Mouse (Mus musculus): Measurements from ENCODE around the gene B830017H08Rik. TPM values are rescaled to one million over a fixed set of nuclear protein-coding genes. Genes with fewer than 3 reads are reported as not detected.
A peak's percentile ranks its signal among the peaks of the same experiment; 100 is the strongest.

B830017H08Rik gene
- total RNA-seq, 1 experiment, result not detected

GRCm38 (mm10) chr16:17796519-17796918 lies 36.4 kb upstream of the B830017H08Rik start:
- DNase-seq (ENCODE audit: low read depth, low spot score), result no peak
- no peaks in the 10 kb centered on the region for H3K9me3 ChIP-seq (ENCODE audit: control insufficient read depth, insufficient read depth, low read depth, low read length)
- no peak overlapping the region for H3K9ac ChIP-seq (ENCODE audit: insufficient read depth, low read depth, low read length, poor library complexity, severe bottlenecking)
- no peak overlapping the region for H3K27ac ChIP-seq (ENCODE audit: insufficient read depth, low read depth, low read length, poor library complexity, severe bottlenecking)
- peaks cover 7% of the 10 kb centered on the region; the same call in 1 of the 2 replicates for H3K36me3 ChIP-seq (ENCODE audit: control insufficient read depth, insufficient read depth, low read length, poor library complexity, severe bottlenecking)
- H3K4me1 ChIP-seq (ENCODE audit: control insufficient read depth in 2 of 2, insufficient read depth in 2 of 2, low read length in 2 of 2, poor library complexity in 1 of 2), result peaks cover 0 to 2% of the 10 kb centered on the region in 2 experiments; a peak in 1 of 4 replicates
- peak overlapping the region in 1 of 2 experiments; percentile 27; a peak in 1 of 4 replicates for H3K4me3 ChIP-seq (ENCODE audit: insufficient read depth in 1 of 2, low read depth in 1 of 2, low read length in 2 of 2, poor library complexity in 1 of 2, severe bottlenecking in 1 of 2)
- in situ Hi-C loops (cut with MboI; ENCODE audit: low sequenced_read_pairs in 2 of 2, unreplicated experiment in 2 of 2), result no loop called here
- TF ChIP-seq HCFC1 (IDR thresholded peaks at IDR 0.05; ENCODE audit: borderline replicate concordance, insufficient read depth, low read length), result no peak

- in situ Hi-C loops (cut with MboI; ENCODE audit: low sequenced_read_pairs in 2 of 2, unreplicated experiment in 2 of 2), result no loop called here
- H3K9ac ChIP-seq (ENCODE audit: insufficient read depth, low read depth, low read length, poor library complexity, severe bottlenecking), result peak within 1 kb of the TSS; percentile 66
- no peaks in the 10 kb centered on the region for H3K9me3 ChIP-seq (ENCODE audit: control insufficient read depth, insufficient read depth, low read depth, low read length)
- peaks cover 5% of the 10 kb centered on the region; the same call in 1 of the 2 replicates for H3K36me3 ChIP-seq (ENCODE audit: control insufficient read depth, insufficient read depth, low read length, poor library complexity, severe bottlenecking)
- DNase-seq (ENCODE audit: low read depth, low spot score), result no peak
- TF ChIP-seq ZNF384 (IDR thresholded peaks at IDR 0.05; ENCODE audit: low read depth, low read length) (no peak), MAFK (IDR thresholded peaks at IDR 0.05; ENCODE audit: insufficient read depth, low read depth, low read length) (no peak), ZC3H11A (IDR thresholded peaks at IDR 0.05; ENCODE audit: borderline replicate concordance, low read depth, low read length) (no peak), HCFC1 (IDR thresholded peaks at IDR 0.05; ENCODE audit: borderline replicate concordance, insufficient read depth, low read length) (no peak), CHD2 (IDR thresholded peaks at IDR 0.05; ENCODE audit: low read depth, low read length) (no peak)
- H3K4me1 ChIP-seq (ENCODE audit: control insufficient read depth in 2 of 2, insufficient read depth in 2 of 2, low read length in 2 of 2, poor library complexity in 1 of 2), result peaks cover 0 to 2% of the 10 kb centered on the region in 2 experiments; a peak in 1 of 4 replicates
- H3K27ac ChIP-seq (ENCODE audit: insufficient read depth, low read depth, low read length, poor library complexity, severe bottlenecking), result no peak within 1 kb of the TSS
- peak within 1 kb of the TSS; percentile 27 to 68; a peak in 3 of 4 replicates for H3K4me3 ChIP-seq (ENCODE audit: insufficient read depth in 1 of 2, low read depth in 1 of 2, low read length in 2 of 2, poor library complexity in 1 of 2, severe bottlenecking in 1 of 2)
These were observed 35.7 kb upstream of the B830017H08Rik start, which contains the start of gene Scarf2 for GRCm38 (mm10) chr16:17796971-17797811. Scarf2 (plus strand) TSS chr16:17797282.

- Histone ChIP-seq H3K36me3 (ENCODE audit: control insufficient read depth, insufficient read depth, low read length, poor library complexity, severe bottlenecking) (no peaks in the 10 kb centered on the region), H3K4me1 (ENCODE audit: control insufficient read depth in 2 of 2, insufficient read depth in 2 of 2, low read length in 2 of 2, poor library complexity in 1 of 2) (peaks cover 0 to 6% of the 10 kb centered on the region in 2 experiments; a peak in 1 of 4 replicates), H3K4me3 (ENCODE audit: insufficient read depth in 1 of 2, low read depth in 1 of 2, low read length in 2 of 2, poor library complexity in 1 of 2, severe bottlenecking in 1 of 2) (peak overlapping the region; percentile 5 to 68; a peak in 2 of 4 replicates), H3K9ac (ENCODE audit: insufficient read depth, low read depth, low read length, poor library complexity, severe bottlenecking) (no peak overlapping the region), H3K9me3 (ENCODE audit: control insufficient read depth, insufficient read depth, low read depth, low read length) (no peaks in the 10 kb centered on the region), H3K27ac (ENCODE audit: insufficient read depth, low read depth, low read length, poor library complexity, severe bottlenecking) (no peak overlapping the region)
- in situ Hi-C loops (cut with MboI; ENCODE audit: low sequenced_read_pairs in 2 of 2, unreplicated experiment in 2 of 2), result no loop called here
- no peak for DNase-seq (ENCODE audit: low read depth, low spot score)
- no peak for TF ChIP-seq ZC3H11A (IDR thresholded peaks at IDR 0.05; ENCODE audit: borderline replicate concordance, low read depth, low read length)
- no peak for TF ChIP-seq HCFC1 (IDR thresholded peaks at IDR 0.05; ENCODE audit: borderline replicate concordance, insufficient read depth, low read length)
- TF ChIP-seq CHD2 (IDR thresholded peaks at IDR 0.05; ENCODE audit: low read depth, low read length), result no peak
These were observed 35.1 kb upstream of the B830017H08Rik start for GRCm38 (mm10) chr16:17797812-17798311.

GRCm38 (mm10) chr16:17798321-17799180 lies 34.4 kb upstream of the B830017H08Rik start:
- TF ChIP-seq ZC3H11A (IDR thresholded peaks at IDR 0.05; ENCODE audit: borderline replicate concordance, low read depth, low read length) (no peak), HCFC1 (IDR thresholded peaks at IDR 0.05; ENCODE audit: borderline replicate concordance, insufficient read depth, low read length) (no peak), MAFK (IDR thresholded peaks at IDR 0.05; ENCODE audit: insufficient read depth, low read depth, low read length) (no peak), ZNF384 (IDR thresholded peaks at IDR 0.05; ENCODE audit: low read depth, low read length) (no peak), CHD2 (IDR thresholded peaks at IDR 0.05; ENCODE audit: low read depth, low read length) (no peak)
- Histone ChIP-seq H3K4me3 (ENCODE audit: insufficient read depth in 1 of 2, low read depth in 1 of 2, low read length in 2 of 2, poor library complexity in 1 of 2, severe bottlenecking in 1 of 2) (peak overlapping the region in 1 of 2 experiments; percentile 68; a peak in 1 of 4 replicates), H3K36me3 (ENCODE audit: control insufficient read depth, insufficient read depth, low read length, poor library complexity, severe bottlenecking) (no peaks in the 10 kb centered on the region), H3K4me1 (ENCODE audit: control insufficient read depth in 2 of 2, insufficient read depth in 2 of 2, low read length in 2 of 2, poor library complexity in 1 of 2) (peaks cover 0 to 11% of the 10 kb centered on the region in 2 experiments; a peak in 1 of 4 replicates), H3K9ac (ENCODE audit: insufficient read depth, low read depth, low read length, poor library complexity, severe bottlenecking) (no peak overlapping the region), H3K27ac (ENCODE audit: insufficient read depth, low read depth, low read length, poor library complexity, severe bottlenecking) (no peak overlapping the region), H3K9me3 (ENCODE audit: control insufficient read depth, insufficient read depth, low read depth, low read length) (no peaks in the 10 kb centered on the region)
- no peak for DNase-seq (ENCODE audit: low read depth, low spot score)
- in situ Hi-C loops (cut with MboI; ENCODE audit: low sequenced_read_pairs in 2 of 2, unreplicated experiment in 2 of 2), result no loop called here
